Mouse (Mus musculus): Measurements from ENCODE around the gene Dcun1d4.

Dcun1d4 gene

DNA sequence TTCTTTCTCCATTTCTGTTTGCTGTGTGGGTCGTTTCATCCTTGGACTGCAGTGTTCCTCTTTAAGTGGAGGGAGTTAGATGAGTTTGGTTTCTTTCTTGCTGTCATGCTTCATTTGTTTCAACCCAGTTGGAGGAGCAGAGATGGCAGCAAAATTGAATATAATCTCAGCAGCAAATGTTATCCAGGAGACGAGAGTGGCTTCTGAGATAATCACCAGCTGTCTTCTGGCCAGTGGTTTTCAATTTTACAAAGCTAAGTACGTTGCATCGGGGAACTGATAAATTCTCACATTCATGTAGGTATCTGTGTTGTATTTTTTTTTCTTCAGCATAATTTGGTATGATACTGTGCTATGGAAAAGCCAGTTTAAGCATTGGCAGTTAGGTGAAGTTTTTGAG, 40.0 kb downstream of the Dcun1d4 start:
- TF ChIP-seq GATA4 (IDR thresholded peaks at IDR 0.05; ENCODE audit: insufficient replicate concordance, low read length), result no peak

DNA sequence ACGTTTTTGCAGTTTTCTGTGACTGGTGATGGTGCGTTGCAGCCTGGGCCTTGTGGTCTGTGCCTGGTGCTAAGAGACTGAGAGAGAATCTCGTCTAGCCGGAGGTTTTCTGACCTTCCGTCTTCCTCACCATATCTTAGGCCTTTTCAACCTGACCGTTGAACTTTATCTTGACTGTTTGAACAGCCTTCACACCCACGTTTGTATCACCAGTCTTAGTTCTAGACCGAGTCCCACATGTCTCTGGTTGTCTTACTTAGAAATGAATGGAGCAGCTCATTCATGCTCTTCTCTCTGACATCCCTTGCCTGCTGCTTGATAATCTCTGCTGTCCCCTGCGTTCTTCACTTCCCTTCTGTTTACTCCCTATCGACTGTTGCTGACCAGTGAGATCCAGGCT, 42.4 kb downstream of the Dcun1d4 start:
- no peak for TF ChIP-seq GATA4 (IDR thresholded peaks at IDR 0.05; ENCODE audit: insufficient replicate concordance, low read length)

DNA sequence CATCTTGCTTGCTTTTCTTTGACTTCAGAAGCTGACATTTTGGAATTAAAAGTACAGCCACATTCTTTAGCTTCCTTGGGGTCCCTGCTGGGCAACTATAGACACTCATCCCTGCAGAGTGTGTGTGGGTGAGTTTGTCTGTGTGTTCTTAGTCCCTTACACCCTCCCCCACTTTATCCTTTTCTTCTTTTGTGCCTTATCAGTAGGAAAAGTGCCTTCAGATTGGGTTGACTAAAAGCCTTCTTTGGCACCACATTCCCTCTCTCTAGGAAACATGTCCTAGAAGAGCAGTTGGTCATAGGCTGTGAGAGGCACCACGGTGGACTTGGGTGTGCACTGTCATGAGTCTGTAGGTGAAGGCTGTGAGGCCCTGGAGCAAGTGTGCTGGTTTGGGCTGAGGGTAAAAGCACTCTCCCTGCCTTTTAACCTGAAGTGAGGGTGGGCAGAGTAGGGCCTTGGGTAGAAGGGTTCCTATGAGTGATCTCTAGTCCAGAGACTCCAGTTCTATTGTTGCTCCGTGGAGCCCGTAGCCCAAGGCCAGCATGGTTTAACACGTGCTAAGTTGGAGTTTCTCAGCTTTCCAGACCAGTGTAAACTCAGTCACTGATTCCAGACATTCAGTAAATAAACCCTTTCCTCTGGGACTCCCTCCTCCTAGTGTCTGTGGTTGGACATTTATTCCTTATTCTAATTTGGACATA, 43.6 kb downstream of the Dcun1d4 start:
- no peak for TF ChIP-seq GATA4 (IDR thresholded peaks at IDR 0.05; ENCODE audit: insufficient replicate concordance, low read length)

DNA sequence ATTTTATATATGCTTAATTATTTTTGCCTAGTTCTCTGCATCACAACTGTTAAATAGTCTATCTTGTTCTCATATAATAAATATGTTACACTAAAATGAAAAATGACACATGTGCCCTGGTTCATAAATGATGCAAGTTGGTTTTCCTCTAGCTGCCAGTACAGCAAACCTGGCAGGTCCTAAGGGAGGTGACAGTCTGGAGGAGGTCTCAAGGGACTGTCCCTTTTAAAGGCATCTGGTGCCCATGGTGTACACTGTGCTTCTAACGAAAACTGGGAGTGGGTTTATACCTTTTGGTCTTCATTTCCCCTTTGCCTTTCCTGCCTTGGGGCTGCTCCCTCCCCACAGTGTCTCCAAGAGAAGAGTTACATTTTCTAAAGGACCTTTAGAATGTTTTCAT, 51.4 kb downstream of the Dcun1d4 start:
- no peak for TF ChIP-seq GATA4 (IDR thresholded peaks at IDR 0.05; ENCODE audit: insufficient replicate concordance, low read length)

DNA sequence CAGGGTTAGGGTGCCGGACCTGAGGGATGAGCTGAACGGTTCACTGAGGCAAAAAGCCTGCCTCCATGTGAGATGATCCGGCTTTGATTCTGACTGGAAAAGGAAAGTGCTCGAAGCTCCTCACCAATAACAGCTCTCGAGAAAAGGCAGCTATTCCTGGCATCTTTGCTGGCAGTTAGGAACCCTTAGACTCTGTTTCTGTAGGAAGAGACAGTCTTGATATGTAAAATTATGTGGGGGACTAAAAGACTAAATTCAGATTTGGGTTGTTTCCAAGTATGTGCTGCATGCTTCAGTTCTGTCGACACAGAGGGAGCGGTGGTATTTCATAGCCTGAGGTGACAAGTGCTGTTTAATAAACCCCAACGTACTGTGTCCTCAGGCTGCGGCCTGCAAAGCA, 52.1 kb downstream of the Dcun1d4 start:
- TF ChIP-seq GATA4 (IDR thresholded peaks at IDR 0.05; ENCODE audit: insufficient replicate concordance, low read length), result no peak

DNA sequence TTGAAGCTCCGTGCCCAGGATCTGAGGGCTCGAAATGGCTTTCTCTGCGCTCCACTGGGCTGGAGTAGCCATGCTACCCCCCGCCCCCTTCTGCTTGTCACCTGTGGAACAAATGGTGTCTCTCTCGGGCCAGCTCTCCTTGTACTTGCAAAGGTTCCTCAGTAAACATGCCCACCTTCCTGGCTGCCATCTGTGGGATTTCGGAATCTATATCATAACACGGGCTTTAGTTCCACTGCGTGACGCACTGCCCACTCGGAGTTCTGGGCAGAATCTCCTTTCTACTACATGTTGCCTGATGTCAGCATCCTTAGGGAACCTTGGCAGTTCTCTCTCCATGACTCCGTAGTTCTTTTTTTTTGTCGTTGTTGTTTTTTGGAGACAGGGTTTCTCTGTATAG, 56.9 kb downstream of the Dcun1d4 start:
- TF ChIP-seq GATA4 (IDR thresholded peaks at IDR 0.05; ENCODE audit: insufficient replicate concordance, low read length), result no peak

DNA sequence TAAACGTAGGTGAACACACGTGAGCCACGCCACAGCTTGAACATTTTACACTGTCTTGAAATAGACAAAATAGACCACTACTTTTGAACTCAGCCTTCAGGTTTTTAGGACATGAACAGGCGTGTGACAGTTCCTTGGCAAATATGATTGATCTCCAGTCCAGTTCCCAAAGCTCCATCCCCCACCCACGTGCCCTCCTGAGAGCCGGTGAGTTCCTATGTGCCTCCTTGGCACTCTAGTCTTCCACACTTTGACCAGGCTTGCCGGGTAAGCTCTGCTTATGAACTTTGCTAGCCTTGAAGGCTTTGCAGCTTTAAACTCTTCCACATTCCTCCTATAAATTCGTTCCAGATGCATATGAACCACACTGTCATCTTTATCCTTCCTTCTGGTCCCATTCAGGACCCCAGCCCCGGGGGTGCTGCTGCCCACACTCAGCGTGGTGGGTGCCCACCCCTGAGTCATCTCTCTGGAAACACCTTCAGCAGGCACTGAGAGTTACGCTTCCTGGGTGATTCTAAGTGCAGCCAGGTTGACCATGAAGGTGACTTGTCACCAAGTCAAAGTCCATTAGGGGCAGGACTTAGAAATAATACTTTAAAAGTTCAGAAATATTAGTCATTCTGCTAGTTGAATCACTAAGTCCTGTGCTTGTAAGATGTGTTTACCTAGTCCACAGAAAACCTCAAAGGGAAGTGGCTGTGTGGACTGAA, 57.9 kb downstream of the Dcun1d4 start:
- TF ChIP-seq GATA4 (IDR thresholded peaks at IDR 0.05; ENCODE audit: insufficient replicate concordance, low read length), result no peak

DNA sequence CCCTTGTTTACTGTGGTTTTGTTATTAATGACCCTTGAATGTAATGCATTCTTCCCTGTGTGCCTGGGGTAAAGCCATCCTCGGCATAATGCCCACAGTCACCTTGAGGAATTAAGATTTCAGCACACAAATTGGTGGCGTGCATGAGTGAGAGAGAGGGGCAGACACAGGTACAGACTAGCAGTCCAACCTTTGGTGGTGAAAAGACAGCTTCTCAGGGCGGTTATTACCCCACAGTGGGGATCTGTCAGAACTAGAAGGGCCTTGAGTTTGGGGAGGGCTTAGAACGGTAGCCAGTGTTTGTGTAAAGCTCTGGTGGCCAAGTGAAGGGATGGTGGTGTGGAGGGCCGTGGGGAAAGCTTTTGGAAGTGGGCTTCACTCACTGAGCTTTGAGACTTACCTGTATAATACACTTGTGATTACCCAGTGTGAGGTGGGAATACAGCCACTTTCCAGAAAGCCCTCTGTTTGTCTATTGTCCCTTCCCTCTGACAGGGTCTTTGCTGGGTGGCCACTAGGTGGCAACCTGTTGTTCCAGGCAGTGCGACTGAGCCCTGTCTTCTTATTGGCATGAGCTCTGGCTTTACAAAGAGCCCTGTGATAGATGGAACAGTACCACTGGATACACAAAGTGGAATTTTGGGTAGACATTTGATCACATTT, 59.2 kb downstream of the Dcun1d4 start:
- no peak for TF ChIP-seq GATA4 (IDR thresholded peaks at IDR 0.05; ENCODE audit: insufficient replicate concordance, low read length)

DNA sequence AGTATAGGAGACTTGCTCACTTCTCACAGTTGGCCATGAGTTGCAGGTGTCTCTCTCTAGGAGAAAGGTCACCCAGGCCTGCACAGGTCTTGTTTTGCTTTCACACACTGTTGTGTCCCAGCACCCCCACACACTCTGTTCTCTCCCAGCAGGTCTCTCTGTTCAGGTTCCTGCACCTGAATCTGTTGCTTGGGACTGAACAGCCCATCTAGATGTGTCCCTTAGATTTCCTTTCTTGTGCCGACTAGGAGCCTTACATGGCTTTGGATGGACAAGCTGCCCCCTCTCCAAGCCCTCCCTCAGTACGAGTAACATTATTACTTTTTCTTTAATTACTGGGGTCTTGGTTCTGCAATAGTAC, 59.7 kb downstream of the Dcun1d4 start:
- no peak for TF ChIP-seq GATA4 (IDR thresholded peaks at IDR 0.05; ENCODE audit: insufficient replicate concordance, low read length)

DNA sequence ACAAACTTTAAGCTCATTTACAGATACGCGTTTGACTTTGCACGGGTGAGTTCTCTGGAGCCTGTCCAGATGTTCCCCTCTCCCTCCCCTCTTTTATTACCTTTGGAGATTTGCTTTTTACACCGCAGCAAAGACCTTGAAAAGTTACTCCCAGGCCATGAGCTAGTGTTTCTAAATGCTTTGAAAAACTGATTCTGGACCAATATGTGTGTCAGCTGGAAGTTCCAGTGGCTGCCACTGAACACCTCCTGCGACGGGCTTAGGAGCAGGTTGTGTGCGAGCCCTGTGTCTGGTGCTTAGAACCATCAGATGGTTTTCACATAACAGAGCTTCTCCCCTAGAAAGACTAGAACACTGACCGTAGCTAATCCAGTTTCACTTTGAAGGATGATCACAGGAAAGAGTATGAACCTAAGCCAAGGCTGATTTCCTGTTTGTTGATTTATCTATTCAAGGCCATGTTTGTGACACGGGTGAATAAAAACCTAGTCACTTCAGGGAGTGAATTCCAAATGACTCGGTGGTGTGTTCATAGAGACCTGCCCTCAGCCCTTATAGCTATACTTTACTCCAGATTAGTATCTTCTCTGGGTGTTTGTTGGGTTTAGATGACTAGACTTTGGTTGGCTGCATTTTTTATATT, 63.4 kb downstream of the Dcun1d4 start:
- TF ChIP-seq GATA4 (IDR thresholded peaks at IDR 0.05; ENCODE audit: insufficient replicate concordance, low read length), result no peak

DNA sequence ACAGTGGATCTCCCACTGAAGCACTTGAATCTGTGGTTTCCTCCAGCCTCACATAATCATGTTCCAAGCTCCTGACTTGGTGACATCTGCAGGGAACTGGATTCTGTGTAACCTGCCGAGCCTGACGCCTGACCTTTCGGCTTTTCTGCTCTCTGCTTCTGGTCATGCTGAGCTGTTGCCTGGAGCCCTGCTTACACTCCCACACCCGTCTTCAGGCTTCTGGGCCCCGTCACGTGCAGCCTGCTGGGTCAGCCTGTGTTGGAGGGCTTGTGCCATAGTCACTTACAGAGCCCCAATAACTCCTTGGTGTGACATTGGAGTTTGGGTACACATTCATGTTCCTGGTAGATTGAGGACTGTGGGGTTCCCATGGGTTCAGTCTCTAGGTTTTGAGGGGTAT, 64.8 kb downstream of the Dcun1d4 start:
- TF ChIP-seq GATA4 (IDR thresholded peaks at IDR 0.05; ENCODE audit: insufficient replicate concordance, low read length), result no peak

DNA sequence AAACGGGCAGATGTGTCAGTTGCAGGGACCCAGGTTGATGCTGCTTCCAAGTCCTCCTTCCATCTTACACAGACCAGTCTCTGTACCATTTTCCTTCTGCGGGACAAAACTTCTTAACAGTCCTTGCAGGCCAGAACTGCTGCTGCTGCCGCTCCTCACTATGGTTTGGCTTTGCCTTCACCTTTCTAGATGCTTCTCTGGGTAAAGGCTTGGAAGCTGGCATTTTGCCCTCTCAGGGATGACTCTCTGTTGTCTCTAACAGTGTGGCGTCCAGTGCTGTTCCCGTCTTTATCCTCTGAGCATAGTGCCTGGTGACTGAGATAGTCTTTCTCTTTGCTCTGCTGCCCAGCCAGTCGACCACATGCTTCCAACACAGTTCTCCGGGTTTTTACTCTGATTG, 66.5 kb downstream of the Dcun1d4 start:
- TF ChIP-seq GATA4 (IDR thresholded peaks at IDR 0.05; ENCODE audit: insufficient replicate concordance, low read length), result no peak

DNA sequence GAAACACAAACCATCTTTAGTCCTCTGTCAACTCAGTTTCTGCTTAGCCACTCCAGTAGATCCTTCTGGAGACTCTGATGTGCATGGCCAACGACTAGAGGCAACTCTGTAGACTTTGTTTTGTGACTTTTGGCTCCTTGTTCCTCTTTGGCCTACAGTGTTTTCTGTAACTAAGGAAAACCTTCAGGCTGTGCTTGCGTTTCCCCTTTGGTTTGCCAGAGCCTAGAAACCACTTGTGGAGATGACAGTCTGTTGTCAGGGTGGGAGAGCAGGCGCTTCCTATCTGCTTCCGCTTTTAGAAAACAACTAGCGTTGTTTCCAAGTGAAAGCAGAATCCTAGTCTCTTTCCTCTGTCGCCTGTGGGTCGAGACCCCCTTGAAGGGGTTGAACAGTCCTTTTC, 67.4 kb downstream of the Dcun1d4 start:
- TF ChIP-seq GATA4 (IDR thresholded peaks at IDR 0.05; ENCODE audit: insufficient replicate concordance, low read length), result no peak

DNA sequence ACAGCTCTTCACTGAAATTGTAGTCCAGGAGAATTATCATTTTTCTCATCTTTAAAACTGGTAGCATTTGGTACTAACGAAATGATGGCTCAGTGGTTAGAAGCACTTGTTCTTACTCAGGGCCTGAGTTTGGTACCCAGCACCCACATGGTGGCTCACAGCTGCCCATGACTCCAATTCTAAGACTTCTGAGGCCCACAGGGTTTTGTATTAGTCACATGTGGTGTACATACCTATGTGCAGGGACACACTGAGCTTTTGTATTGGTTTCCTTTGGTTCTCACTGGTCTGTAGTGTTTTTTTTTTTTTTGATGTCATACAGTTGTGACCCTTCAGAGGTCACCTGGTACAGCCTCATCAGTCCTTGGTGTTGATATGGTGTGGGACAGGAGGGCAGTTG, 68.0 kb downstream of the Dcun1d4 start:
- no peak for TF ChIP-seq GATA4 (IDR thresholded peaks at IDR 0.05; ENCODE audit: insufficient replicate concordance, low read length)

DNA sequence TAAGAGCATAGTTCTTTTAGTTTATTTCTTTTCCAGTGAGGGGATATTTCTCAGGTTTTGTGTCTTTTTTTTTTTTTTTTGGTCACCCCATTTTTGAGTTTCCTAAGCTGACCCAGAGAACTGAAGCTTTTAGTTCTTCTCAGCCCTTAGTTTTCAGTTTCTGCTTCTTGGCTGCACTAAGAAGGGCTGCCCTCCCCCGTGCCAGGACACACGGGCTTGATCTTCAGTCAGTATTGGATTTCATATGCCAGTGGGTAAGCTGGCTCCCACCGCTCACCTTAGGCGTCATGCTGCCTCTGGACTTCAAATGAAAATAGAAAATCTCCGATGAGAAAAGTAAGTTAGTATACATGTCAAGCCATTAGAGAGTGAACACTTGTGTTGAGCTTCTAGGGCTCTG, 71.0 kb downstream of the Dcun1d4 start:
- no peak for TF ChIP-seq GATA4 (IDR thresholded peaks at IDR 0.05; ENCODE audit: insufficient replicate concordance, low read length)

DNA sequence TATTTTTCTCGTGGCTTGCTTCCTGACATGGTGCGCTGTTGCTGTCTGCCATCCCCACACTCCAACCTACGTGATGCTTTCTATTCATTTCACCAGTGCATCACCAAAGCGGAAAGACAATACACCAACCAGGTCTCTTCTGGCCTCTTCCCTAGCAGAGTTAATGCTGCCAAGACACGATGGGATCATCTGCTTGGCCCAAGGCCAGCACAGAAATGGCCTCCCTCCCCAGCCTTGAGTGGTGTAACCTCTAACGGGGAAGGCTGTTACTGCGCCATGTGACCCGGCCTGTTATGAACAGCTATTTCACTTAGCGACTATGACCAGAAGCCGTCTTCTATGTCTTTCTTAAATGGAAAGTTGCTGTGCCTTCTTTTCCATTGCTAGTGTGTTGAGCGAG, 73.1 kb downstream of the Dcun1d4 start:
- no peak for TF ChIP-seq GATA4 (IDR thresholded peaks at IDR 0.05; ENCODE audit: insufficient replicate concordance, low read length)

Measured in liver, adult (tissue).